Comparison of ENCODE assay signal across 8 mouse cellular contexts in the genomic region with DNA sequence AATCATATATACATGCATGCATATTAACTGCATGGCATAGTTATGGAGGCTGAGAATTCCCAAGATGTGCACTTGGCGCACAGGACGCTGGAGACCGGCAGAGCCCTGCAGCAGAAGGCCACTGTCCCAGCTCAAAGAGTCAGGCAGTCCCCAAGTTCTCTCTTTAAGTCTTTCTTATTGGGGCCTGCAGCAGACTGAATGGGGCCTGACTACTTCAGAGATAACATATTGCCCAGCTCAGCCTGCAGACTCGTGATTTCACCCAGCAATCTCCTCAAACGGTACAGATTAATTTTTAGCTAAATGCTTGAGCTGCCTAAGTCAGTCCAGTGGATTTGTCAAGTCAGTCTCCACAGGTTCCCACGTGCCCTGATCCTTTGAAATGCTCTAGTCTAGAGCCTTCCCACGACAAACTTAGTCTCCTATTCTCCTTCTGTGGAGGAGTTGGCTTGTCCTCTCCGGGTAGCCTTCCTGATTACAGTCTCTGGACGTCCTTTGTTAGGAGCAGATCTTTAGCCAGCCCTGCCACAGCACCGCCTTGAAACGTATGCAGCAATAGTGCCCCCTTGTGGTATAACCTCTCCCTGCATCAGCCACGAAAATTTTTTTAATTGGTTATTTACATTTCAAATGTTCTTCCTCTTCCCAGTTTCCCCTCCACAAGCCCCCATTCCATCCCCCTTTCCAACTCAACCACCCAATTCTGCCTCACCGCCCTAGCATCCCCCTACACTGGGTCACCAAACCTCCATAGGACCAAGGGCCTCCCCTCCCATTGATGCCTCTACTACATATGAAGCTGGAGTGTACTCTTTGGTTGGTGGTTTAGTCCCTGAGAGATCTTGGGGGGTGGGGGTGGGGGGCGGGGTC. TPM values are rescaled to one million over a fixed set of nuclear protein-coding genes. Genes with fewer than 3 reads are reported as not detected.
DNase-seq lines count a peak whose midpoint lies in the region; ATAC-seq lines count a peak whose summit lies in the region.

No protein-coding gene starts in this region.

- DNase-seq in cerebellum, postnatal 36 days: peak; percentile 69 to 83
- peak; percentile 50 to 55 for DNase-seq in gastrocnemius, adult 8-10 months (ENCODE audit: low spot score in 2 of 2)
- DNase-seq in hindlimb bud, embryonic 11.5 days (ENCODE audit: extremely low spot score, low read depth, low spot score): peak; percentile 68
- peak; percentile 60 to 71 for DNase-seq in left cerebral cortex, adult 18-20 months (ENCODE audit: low spot score in 2 of 2)
- peak; percentile 68 to 82 for DNase-seq in lung, postnatal 4 days
- DNase-seq in right cerebral cortex, postnatal 10 days (ENCODE audit: low spot score in 2 of 2): peak; percentile 36 to 51
- peak; percentile 82 for DNase-seq in yolk sac, embryonic 10.5 days (ENCODE audit: low spot score)

- peak; percentile 61 for ATAC-seq in activated CD4-positive, CD25-positive, alpha-beta regulatory T cell, adult 4 months

RNA-seq across cellular contexts. Expression of a gene that starts 40.9 kb away (rescaled TPM):
- 10 to 100 TPM; 23.9 to 33.2 TPM for polyA plus RNA-seq in activated CD4-positive, CD25-positive, alpha-beta regulatory T cell, adult 4 months (2017; shearing (Covaris generic))
- total RNA-seq in gastrocnemius, adult 8-10 months (2022): 10 to 100 TPM; 41.4 to 54.3 (median 46.9) TPM
- total RNA-seq in left cerebral cortex, adult 18-20 months (2021): 10 to 100 TPM; 26.9 to 27.0 TPM

RNA-seq across cellular contexts. Expression of a gene that starts 57.6 kb away (rescaled TPM):
- polyA plus RNA-seq in activated CD4-positive, CD25-positive, alpha-beta regulatory T cell, adult 4 months (2017; shearing (Covaris generic)): under 1 TPM in 1 of 2 experiments, not detected in 1; 0.26 TPM
- under 1 TPM; 0.22 to 0.35 (median 0.28) TPM for total RNA-seq in gastrocnemius, adult 8-10 months (2022)
- total RNA-seq in left cerebral cortex, adult 18-20 months (2021): 10 to 100 TPM; 33.7 to 39.3 TPM

Comparison
In these comparisons a context has a peak if more than half of its experiments do, and no peak if none do; other contexts are left out.
1. Peak in every context shown above with its lines: DNase-seq and ATAC-seq.
2. RNA of a gene that starts 57.6 kb away (total RNA-seq): 33.7 to 39.3 TPM in left cerebral cortex, adult 18-20 months; 0.22 to 0.35 TPM in gastrocnemius, adult 8-10 months; every median in the first group is over 10 times any median in the second.